Mouse (Mus musculus) CH12.LX (cell line): ENCODE measurements around the gene Nipbl. TPM values are rescaled to one million over a fixed set of nuclear protein-coding genes. Genes with fewer than 3 reads are reported as not detected.

Source experiments
- DNase-seq: peaks from one replicate; pipeline ENCODE4 v3.0.0-alpha.2; 2013; ENCODE audit errors: extremely low read depth
- H3K27ac ChIP-seq: 2 replicates; pipeline ENCODE4 v1.5.1; 2012; ENCODE audit warnings: low read depth, mild to moderate bottlenecking, control low read depth, moderate library complexity; ENCODE audit not compliant: insufficient read depth
- H3K27me3 ChIP-seq: replicated peaks from 2 replicates; pipeline ENCODE3; 2012; ENCODE audit warnings: inconsistent platforms
- H3K36me3 ChIP-seq, 2 experiments: replicated peaks in 1 of 2; 2 replicates each; pipeline versions ENCODE3 to v1.6.1; 2012; ENCODE audit warnings: inconsistent platforms in 1 of 2, low read length in 1 of 2, mild to moderate bottlenecking in 1 of 2, mixed read lengths in 1 of 2, moderate library complexity in 1 of 2; ENCODE audit not compliant: control insufficient read depth in 1 of 2, insufficient read depth in 1 of 2
- H3K4me1 ChIP-seq, 2 experiments: 2 replicates each; pipeline ENCODE4 v1.6.1; 2012; ENCODE audit warnings: inconsistent platforms in 1 of 2, moderate library complexity in 1 of 2; ENCODE audit not compliant: insufficient read depth in 2 of 2, control insufficient read depth in 1 of 2
- H3K4me2 ChIP-seq: 2 replicates; pipeline ENCODE4 v1.6.1; 2012; ENCODE audit warnings: low read depth, mild to moderate bottlenecking, control low read depth; ENCODE audit not compliant: poor library complexity, insufficient read depth, severe bottlenecking
- H3K4me3 ChIP-seq, 3 experiments: fragments of 150-350 bp in 1 of 3; sonication (generic) in 1 of 3; replicated peaks in 1 of 3; 2 replicates each; pipeline versions ENCODE3 to v1.5.1; 2011 to 2012; ENCODE audit warnings: low read depth in 2 of 3, low read length in 2 of 3, mild to moderate bottlenecking in 2 of 3, moderate library complexity in 2 of 3, control low read depth in 1 of 3, improper control_type of control experiment in 1 of 3, inconsistent platforms in 1 of 3, mixed read lengths in 1 of 3; ENCODE audit not compliant: poor library complexity in 1 of 3
- H3K79me2 ChIP-seq: replicated peaks from 2 replicates; pipeline ENCODE4 v1.6.1; 2012; ENCODE audit warnings: mild to moderate bottlenecking, moderate library complexity; ENCODE audit not compliant: control insufficient read depth, poor library complexity, insufficient read depth, severe bottlenecking; ENCODE audit errors: extremely low read depth
- H3K9ac ChIP-seq: 2 replicates; pipeline ENCODE4 v1.6.1; 2012; ENCODE audit warnings: low read depth, mild to moderate bottlenecking, control low read depth, moderate library complexity; ENCODE audit not compliant: insufficient read depth
- H3K9me3 ChIP-seq: replicated peaks from 2 replicates; pipeline ENCODE3; 2012; ENCODE audit warnings: low read length, inconsistent platforms, mixed read lengths
- CHD2 ChIP-seq: IDR thresholded peaks from 2 replicates; pipeline ENCODE4 v1.6.1; 2011; ENCODE audit warnings: low read length, improper control_type of control experiment
- CTCF ChIP-seq, 2 experiments: IDR thresholded peaks in 1 of 2; conservative IDR thresholded peaks in 1 of 2; 2 replicates each; pipeline ENCODE4 v1.5.1; 2011 to 2012; ENCODE audit warnings: low read depth in 2 of 2, low read length in 2 of 2, improper control_type of control experiment in 1 of 2, inconsistent platforms in 1 of 2, mild to moderate bottlenecking in 1 of 2, moderate library complexity in 1 of 2
- EP300 ChIP-seq: IDR thresholded peaks from 2 replicates; pipeline ENCODE4 v1.6.1; 2011; ENCODE audit warnings: low read length, improper control_type of control experiment
- ETS1 ChIP-seq: conservative IDR thresholded peaks from 2 replicates; pipeline ENCODE4 v1.6.1; 2012; ENCODE audit warnings: low read depth, mild to moderate bottlenecking, inconsistent platforms, low read length, improper control_type of control experiment, moderate library complexity
- JUND ChIP-seq: conservative IDR thresholded peaks from 2 replicates; pipeline ENCODE4 v1.6.1; 2011; ENCODE audit warnings: low read depth, low read length, improper control_type of control experiment
- NELFE ChIP-seq: IDR thresholded peaks from 2 replicates; pipeline ENCODE4 v1.6.1; 2011; ENCODE audit warnings: low read depth, low read length, improper control_type of control experiment
- NRF1 ChIP-seq: IDR thresholded peaks from 2 replicates; pipeline ENCODE4 v1.6.1; 2014; ENCODE audit warnings: low read depth, mild to moderate bottlenecking, inconsistent platforms, low read length, improper control_type of control experiment, moderate library complexity
- POLR2A ChIP-seq: IDR thresholded peaks from 2 replicates; pipeline ENCODE4 v1.6.1; 2011; ENCODE audit warnings: low read depth, mild to moderate bottlenecking, improper control_type of control experiment, low read length
- RCOR1 ChIP-seq: conservative IDR thresholded peaks from 2 replicates; pipeline ENCODE4 v1.6.1; 2012; ENCODE audit warnings: low read depth, mild to moderate bottlenecking, inconsistent platforms, low read length, improper control_type of control experiment
- SIN3A ChIP-seq: IDR thresholded peaks from 2 replicates; pipeline ENCODE4 v1.6.1; 2012; ENCODE audit warnings: low read length, improper control_type of control experiment, inconsistent platforms
- SMC3 ChIP-seq: IDR thresholded peaks from 2 replicates; pipeline ENCODE4 v1.6.1; 2011; ENCODE audit warnings: low read depth, low read length, improper control_type of control experiment
- UBTF ChIP-seq: IDR thresholded peaks from 2 replicates; pipeline ENCODE4 v1.6.1; 2012; ENCODE audit warnings: low read depth, mild to moderate bottlenecking, inconsistent platforms, low read length, improper control_type of control experiment, moderate library complexity
- USF1 ChIP-seq: IDR thresholded peaks from 2 replicates; pipeline ENCODE4 v1.6.1; 2014; ENCODE audit warnings: low read depth, mild to moderate bottlenecking, inconsistent platforms, low read length, improper control_type of control experiment
- ZC3H11A ChIP-seq: IDR thresholded peaks from 2 replicates; pipeline ENCODE4 v1.6.1; 2012; ENCODE audit warnings: low read depth, mild to moderate bottlenecking, inconsistent platforms, low read length, improper control_type of control experiment
- ZKSCAN1 ChIP-seq: IDR thresholded peaks from 2 replicates; pipeline ENCODE4 v1.6.1; 2012; ENCODE audit warnings: low read depth, inconsistent platforms, low read length, improper control_type of control experiment, borderline replicate concordance
- ZNF384 ChIP-seq: IDR thresholded peaks from 2 replicates; pipeline ENCODE4 v1.6.1; 2012; ENCODE audit warnings: low read depth, low read length, improper control_type of control experiment, inconsistent platforms
- dilution Hi-C: fragments of 300-500 bp; cut with MboI; formaldehyde crosslinking; loops from 2 replicates; pipeline ENCODE4 v1.14.3; 2020; ENCODE audit warnings: low sequenced_read_pairs; ENCODE audit not compliant: extremely low pct_unique_long_range_greater_than_20kb, extremely low pct_ligation_motif_present
- in situ Hi-C: fragments of 300-500 bp; cut with MboI; formaldehyde crosslinking; loops from 3 replicates; pipeline ENCODE4 v1.14.3; 2019; ENCODE audit warnings: low sequenced_read_pairs, low pct_ligation_motif_present, low pct_unique_long_range_greater_than_20kb, mixed read lengths
- polyA plus RNA-seq: library from polyadenylated mRNA; unstranded; fragments of >175 nt; gene quantifications from 2 replicates; pipeline ENCODE4 v1.2.1, GENCODE M21; 2012; ENCODE audit warnings: low read depth; ENCODE audit not compliant: insufficient read length
- total RNA-seq, 2 experiments: library from RNA; depleted of rRNA; stranded (reverse); fragments of 300-350 nt in 1 of 2; fragments of >200 nt in 1 of 2; gene quantifications; 2 replicates each; pipeline ENCODE4 v1.2.3; 2012 to 2014

Nipbl gene
- total and polyA plus RNA-seq, 3 experiments: 16.3 to 30.8 (median 19.8) TPM

- Histone ChIP-seq H3K9me3 (no peaks in the 10 kb centered on the region), H3K27ac (no peak overlapping the region), H3K4me2 (no peak overlapping the region)
- dilution Hi-C loops: no loop called here
- DNase-seq: no peak
- no peak for TF ChIP-seq ZC3H11A
- no peak for TF ChIP-seq UBTF
- no peak for TF ChIP-seq SIN3A
- TF ChIP-seq, all 38 proteins: peak for 0
- in situ Hi-C loops: no loop called here
- Histone ChIP-seq H3K4me1 (no peaks in the 10 kb centered on the region), H3K9ac (no peak overlapping the region), H3K79me2 (no peaks in the 10 kb centered on the region), H3K36me3 (no peaks in the 10 kb centered on the region), H3K4me3 (no peak overlapping the region), H3K27me3 (no peaks in the 10 kb centered on the region)
Measured at GRCm38 (mm10) chr15:8463521-8463920, 19.3 kb upstream of the Nipbl start.

GRCm38 (mm10) chr15:8462780-8463179, 18.5 kb upstream of the Nipbl start:
- Histone ChIP-seq H3K79me2 (no peaks in the 10 kb centered on the region), H3K9ac (no peak overlapping the region), H3K9me3 (no peaks in the 10 kb centered on the region), H3K4me2 (no peak overlapping the region), H3K4me1 (no peaks in the 10 kb centered on the region), H3K27ac (no peak overlapping the region), H3K36me3 (no peaks in the 10 kb centered on the region), H3K27me3 (no peaks in the 10 kb centered on the region), H3K4me3 (no peak overlapping the region)
- no peak for DNase-seq
- in situ Hi-C loops: no loop called here
- TF ChIP-seq ZKSCAN1: no peak
- TF ChIP-seq ETS1: no peak
- TF ChIP-seq POLR2A: no peak
- TF ChIP-seq NRF1: no peak
- TF ChIP-seq SMC3: no peak
- no peak for TF ChIP-seq ZC3H11A
- TF ChIP-seq ZNF384: no peak
- dilution Hi-C loops: no loop called here

- no peak overlapping the region for H3K4me3 ChIP-seq
- H3K4me1 ChIP-seq: no peaks in the 10 kb centered on the region
- H3K36me3 ChIP-seq: no peaks in the 10 kb centered on the region
- in situ Hi-C loops (no loop called here), dilution Hi-C loops (no loop called here)
- TF ChIP-seq JUND (no peak), NELFE (no peak), ZC3H11A (no peak), RCOR1 (no peak), CHD2 (no peak), USF1 (no peak), EP300 (no peak), CTCF (conservative IDR thresholded peaks at IDR 0.05 in 1 of 2, IDR thresholded peaks at IDR 0.05 in 1 of 2; ENCODE audit: low read depth in 2 of 2, low read length in 2 of 2) (no peak)
- no peak overlapping the region for H3K9ac ChIP-seq
- H3K9me3 ChIP-seq: no peaks in the 10 kb centered on the region
- no peaks in the 10 kb centered on the region for H3K27me3 ChIP-seq
- H3K79me2 ChIP-seq: no peaks in the 10 kb centered on the region
- no peak overlapping the region for H3K4me2 ChIP-seq
- no peak overlapping the region for H3K27ac ChIP-seq
- no peak for DNase-seq
Measured at GRCm38 (mm10) chr15:8460871-8461270, 16.6 kb upstream of the Nipbl start.
